Mouse (Mus musculus): ENCODE measurements around the gene Clptm1. TPM values are rescaled to one million over a fixed set of nuclear protein-coding genes. Genes with fewer than 3 reads are reported as not detected.

Clptm1 gene
- total RNA-seq (2015; ENCODE audit: low replicate concordance), result 10.0 and 23.2 TPM in 2 replicates
- total RNA-seq (2017; ENCODE audit: low replicate concordance), result 12.0 and 15.7 TPM in 2 replicates

DNA sequence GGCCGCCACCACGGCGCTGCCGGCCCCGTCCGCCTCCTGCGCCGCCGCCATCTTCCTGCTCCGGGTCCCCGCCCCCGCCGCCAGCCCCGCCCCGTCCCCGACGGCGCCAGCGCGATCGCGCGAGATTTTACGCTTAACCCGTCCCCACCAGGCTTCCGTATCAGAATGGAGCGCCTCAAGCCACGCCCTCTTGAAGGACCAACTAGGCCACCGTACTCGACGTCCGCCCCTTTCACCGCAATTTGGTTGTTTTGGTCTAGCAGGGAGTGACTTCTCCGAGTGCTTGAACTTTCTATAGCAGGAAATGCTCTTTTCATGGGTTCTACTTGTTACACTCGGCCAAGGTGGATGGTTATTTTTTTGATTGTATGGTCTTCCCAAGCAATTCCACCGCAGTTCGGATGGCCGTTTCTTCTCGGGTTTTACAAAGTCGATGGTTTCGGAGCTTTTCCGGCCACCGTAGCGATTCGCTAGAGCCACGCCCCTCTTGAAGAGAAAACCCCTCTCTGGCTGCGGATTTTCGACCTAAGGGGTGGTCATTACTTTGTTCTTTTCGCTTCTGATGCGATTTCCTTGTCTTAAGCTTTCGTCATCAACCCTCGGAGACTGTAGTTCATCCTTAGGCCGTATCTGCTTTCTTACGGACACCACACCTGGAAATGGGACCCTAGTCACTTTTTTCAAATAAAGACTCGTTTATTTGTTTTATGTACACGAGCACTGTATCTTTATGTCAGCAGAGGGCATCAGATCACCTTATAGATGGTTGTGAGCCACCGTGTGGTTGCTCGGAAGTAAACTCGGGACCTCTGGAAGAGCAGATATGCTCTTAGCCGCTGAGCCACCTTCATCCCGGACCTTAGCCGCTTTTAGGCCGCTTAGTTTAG is at the start of gene Clptm1:
Gene Clptm1, minus strand, starts transcription at position 79 of the 887 bp plus-strand sequence.
- ATAC-seq (replicated peaks; ENCODE audit: low FRiP score, poor library complexity, severe bottlenecking), result peak; percentile 86

- no peak for ATAC-seq (replicated peaks; ENCODE audit: low FRiP score, poor library complexity, severe bottlenecking)
These were observed 48.8 kb upstream of the Clptm1 start for GRCm38 (mm10) chr7:19713598-19713997.

- no peak for ATAC-seq (replicated peaks; ENCODE audit: low FRiP score, poor library complexity, severe bottlenecking)
These were observed 48.4 kb upstream of the Clptm1 start for GRCm38 (mm10) chr7:19713196-19713595.

DNA sequence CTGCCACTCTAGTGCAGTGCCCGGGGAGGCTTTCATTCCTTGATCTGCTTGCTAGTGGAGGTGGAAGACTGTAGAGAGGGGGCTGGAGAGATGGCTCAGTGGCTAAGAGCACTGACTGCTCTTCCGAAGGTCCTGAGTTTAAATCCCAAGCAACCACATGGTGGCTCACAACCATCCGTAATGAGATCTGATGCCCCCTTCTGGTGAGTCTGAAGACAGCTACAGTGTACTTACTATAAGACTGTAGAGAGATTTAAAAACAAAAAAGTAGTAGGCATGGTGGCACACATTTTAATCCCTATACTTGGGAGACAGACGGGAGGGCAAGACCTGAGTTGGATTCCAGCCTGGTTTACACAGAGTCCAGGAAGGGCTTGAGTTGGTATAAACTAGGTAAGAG is 47.6 kb upstream of the Clptm1 start:
- ATAC-seq (replicated peaks; ENCODE audit: low FRiP score, poor library complexity, severe bottlenecking), result no peak

DNA sequence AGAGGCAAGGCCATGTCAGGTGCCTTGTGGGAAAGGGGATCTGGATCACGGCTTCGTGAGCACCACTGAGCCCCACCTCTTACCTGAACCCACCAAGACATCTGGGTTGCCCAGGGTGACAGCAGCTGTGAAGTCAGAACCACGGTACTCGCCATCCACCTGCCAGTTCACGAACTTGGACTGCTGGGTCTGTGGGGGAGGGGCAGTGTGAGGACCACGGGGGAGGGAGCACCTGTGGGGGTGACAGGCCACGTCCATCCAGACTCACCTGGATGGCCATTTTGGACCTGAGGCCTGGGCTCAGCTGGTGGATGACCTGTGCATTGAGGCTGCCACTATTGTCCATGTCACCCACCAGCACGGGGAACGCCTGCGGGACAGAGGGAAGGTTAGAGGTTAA is 45.8 kb upstream of the Clptm1 start:
- no peak for ATAC-seq (replicated peaks; ENCODE audit: low FRiP score, poor library complexity, severe bottlenecking)

- no peak for ATAC-seq (replicated peaks; ENCODE audit: low FRiP score, poor library complexity, severe bottlenecking)
These were observed 40.4 kb upstream of the Clptm1 start for GRCm38 (mm10) chr7:19705271-19705670.

- no peak for ATAC-seq (replicated peaks; ENCODE audit: low FRiP score, poor library complexity, severe bottlenecking)
These were observed 39.6 kb upstream of the Clptm1 start for GRCm38 (mm10) chr7:19704475-19704874.

- no peak for ATAC-seq (replicated peaks; ENCODE audit: low FRiP score, poor library complexity, severe bottlenecking)
These were observed 38.2 kb upstream of the Clptm1 start for GRCm38 (mm10) chr7:19702859-19703555.

- no peak for ATAC-seq (replicated peaks; ENCODE audit: low FRiP score, poor library complexity, severe bottlenecking)
These were observed 36.4 kb upstream of the Clptm1 start for GRCm38 (mm10) chr7:19701069-19701761.

GRCm38 (mm10) chr7:19700299-19701068 is 35.7 kb upstream of the Clptm1 start:
- no peak for ATAC-seq (replicated peaks; ENCODE audit: low FRiP score, poor library complexity, severe bottlenecking)

- no peak for ATAC-seq (replicated peaks; ENCODE audit: low FRiP score, poor library complexity, severe bottlenecking)
These were observed 35.0 kb upstream of the Clptm1 start for GRCm38 (mm10) chr7:19699827-19700148.

GRCm38 (mm10) chr7:19698907-19699826 is 34.3 kb upstream of the Clptm1 start, which contains the start of gene Apoe:
Gene Apoe (minus strand): TSS chr7:19699188.
- no peak for ATAC-seq (replicated peaks; ENCODE audit: low FRiP score, poor library complexity, severe bottlenecking)

GRCm38 (mm10) chr7:19697949-19698906 is 33.4 kb upstream of the Clptm1 start:
- ATAC-seq (replicated peaks; ENCODE audit: low FRiP score, poor library complexity, severe bottlenecking), result no peak

DNA sequence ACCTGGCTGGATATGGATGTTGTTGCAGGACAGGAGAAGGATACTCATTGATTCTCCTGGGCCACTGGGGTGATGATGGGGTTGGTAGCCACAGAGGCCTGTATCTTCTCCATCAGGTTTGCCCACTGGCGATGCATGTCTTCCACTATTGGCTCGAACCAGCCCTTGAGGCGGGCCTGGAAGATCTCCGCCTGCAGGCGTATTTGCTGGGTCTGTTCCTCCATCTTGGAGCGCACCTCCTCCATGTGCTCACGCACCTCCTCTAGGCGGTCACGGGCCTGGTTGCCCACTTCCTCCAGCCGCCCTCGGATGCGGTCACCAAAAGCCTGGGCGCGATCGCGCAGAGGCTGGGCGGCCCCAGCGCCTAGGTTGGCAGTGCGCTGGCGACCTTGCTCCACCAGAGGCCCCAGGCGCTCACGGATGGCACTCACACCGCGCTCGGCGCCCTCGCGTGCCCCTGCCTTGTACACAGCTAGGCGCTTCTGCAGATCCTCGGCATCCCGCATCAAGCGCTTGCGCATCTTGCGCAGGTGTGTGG is 31.6 kb upstream of the Clptm1 start:
- no peak for ATAC-seq (replicated peaks; ENCODE audit: low FRiP score, poor library complexity, severe bottlenecking)

DNA sequence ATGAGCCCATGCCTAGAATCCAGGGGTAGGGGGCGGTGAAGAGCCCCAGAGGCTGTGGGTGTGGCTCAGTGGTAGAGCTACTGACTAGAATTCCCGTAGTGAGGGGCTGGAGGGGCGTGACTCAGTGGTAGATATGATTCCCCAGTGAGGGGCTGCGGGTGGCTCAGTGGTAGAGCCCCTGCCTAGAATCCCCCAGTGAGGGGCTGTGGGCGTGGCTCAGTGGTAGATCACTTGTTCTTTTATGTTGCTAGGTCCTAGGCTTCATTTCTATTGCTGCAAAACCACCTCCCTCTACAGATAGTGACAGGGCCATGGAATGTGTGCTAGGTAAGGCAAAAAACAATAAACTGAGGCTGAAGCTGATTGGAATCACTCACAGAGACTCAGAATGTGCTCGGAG is 31.0 kb upstream of the Clptm1 start:
- no peak for ATAC-seq (replicated peaks; ENCODE audit: low FRiP score, poor library complexity, severe bottlenecking)

GRCm38 (mm10) chr7:19695213-19695594 is 30.4 kb upstream of the Clptm1 start:
- no peak for ATAC-seq (replicated peaks; ENCODE audit: low FRiP score, poor library complexity, severe bottlenecking)
